Comparison of ENCODE assay signal across 7 mouse cellular contexts in genomic region chr2:65238171-65238963, GRCm38 (mm10). TPM values are rescaled to one million over a fixed set of nuclear protein-coding genes. Genes with fewer than 3 reads are reported as not detected.
DNase-seq lines count a peak whose midpoint lies in the region; ATAC-seq lines count a peak whose summit lies in the region.

No protein-coding gene starts in this region.

- peak; percentile 85 for ATAC-seq in embryonic facial prominence, embryonic 12.5 days (ENCODE audit: insufficient number of reproducible peaks, insufficient read depth, low FRiP score, low TSS enrichment)
- peak; percentile 86 for ATAC-seq in midbrain, embryonic 16.5 days

- under 1% methylated on average over 86 of the region's 114 CpGs for WGBS in embryonic facial prominence, embryonic 12.5 days
- WGBS in heart, embryonic 10.5 days: under 1% methylated on average over 87 of the region's 114 CpGs
- WGBS in midbrain, embryonic 16.5 days: under 1% methylated on average over 73 of the region's 114 CpGs

- H3K9me3 ChIP-seq in embryonic facial prominence, embryonic 12.5 days: no peaks in the 10 kb centered on the region
- no peaks in the 10 kb centered on the region for H3K9me3 ChIP-seq in heart, embryonic 10.5 days
- H3K9me3 ChIP-seq in midbrain, embryonic 16.5 days (replicated peaks; ENCODE audit: control insufficient read depth, low read length, poor library complexity, severe bottlenecking): no peaks in the 10 kb centered on the region

- H3K4me1 ChIP-seq in embryonic facial prominence, embryonic 12.5 days: 0 out of 2 replicates have a peak, but pooled peaks cover 7% of the 10 kb centered on the region
- peaks cover 20% of the 10 kb centered on the region; the same call in 1 of the 2 replicates for H3K4me1 ChIP-seq in heart, embryonic 10.5 days
- peaks cover 10% of the 10 kb centered on the region; the same call in 1 of the 2 replicates for H3K4me1 ChIP-seq in midbrain, embryonic 16.5 days (ENCODE audit: control insufficient read depth, insufficient read depth, low read length)

- DNase-seq in adrenal gland, postnatal 25 days: peak; percentile 92
- peak; percentile 89 for DNase-seq in heart, embryonic 10.5 days (ENCODE audit: low spot score)
- DNase-seq in kidney, adult 9 months: peak; percentile 93
- DNase-seq in liver: peak; percentile 72
- DNase-seq in spleen, postnatal 14 days (ENCODE audit: low spot score in 2 of 2): peak; percentile 36 to 47

- peak overlapping the region; percentile 66 for H3K9ac ChIP-seq in embryonic facial prominence, embryonic 12.5 days
- peak overlapping the region; percentile 67 for H3K9ac ChIP-seq in midbrain, embryonic 16.5 days (ENCODE audit: low read depth, low read length)

- H3K27ac ChIP-seq in embryonic facial prominence, embryonic 12.5 days: peak overlapping the region; percentile 46
- H3K27ac ChIP-seq in heart, embryonic 10.5 days: peak overlapping the region; percentile 96
- H3K27ac ChIP-seq in midbrain, embryonic 16.5 days (ENCODE audit: low read length): 0 out of 2 replicates have a peak overlapping the region, but pooled peaks have one; percentile 38

- H3K4me2 ChIP-seq in embryonic facial prominence, embryonic 12.5 days (replicated peaks): peak overlapping the region; percentile 96
- H3K4me2 ChIP-seq in midbrain, embryonic 16.5 days (ENCODE audit: low read length): peak overlapping the region; percentile 98

- peaks cover 17% of the 10 kb centered on the region for H3K27me3 ChIP-seq in embryonic facial prominence, embryonic 12.5 days
- no peaks in the 10 kb centered on the region for H3K27me3 ChIP-seq in heart, embryonic 10.5 days (ENCODE audit: insufficient read depth, poor library complexity, severe bottlenecking)
- peaks cover 5% of the 10 kb centered on the region for H3K27me3 ChIP-seq in midbrain, embryonic 16.5 days (ENCODE audit: control insufficient read depth, insufficient read depth, low read depth, low read length)

- no peaks in the 10 kb centered on the region for H3K36me3 ChIP-seq in embryonic facial prominence, embryonic 12.5 days
- H3K36me3 ChIP-seq in heart, embryonic 10.5 days: no peaks in the 10 kb centered on the region
- no peaks in the 10 kb centered on the region for H3K36me3 ChIP-seq in midbrain, embryonic 16.5 days (ENCODE audit: control insufficient read depth, insufficient read depth, low read length)

- peak overlapping the region; percentile 70 for H3K4me3 ChIP-seq in embryonic facial prominence, embryonic 12.5 days
- H3K4me3 ChIP-seq in heart, embryonic 10.5 days: peak overlapping the region; percentile 81
- H3K4me3 ChIP-seq in midbrain, embryonic 16.5 days (ENCODE audit: low read depth, low read length): peak overlapping the region; percentile 76

RNA-seq across cellular contexts. Expression of gene Cobll1, which starts 0.8 kb away (rescaled TPM):
- total RNA-seq in adrenal gland, postnatal 25 days (2021): 274 and 367 TPM in 2 replicates
- polyA plus RNA-seq in embryonic facial prominence, embryonic 12.5 days (2016; fragmentation: Nextera tagmentation; extraction: Ambion mirVana): 3.2 and 3.3 TPM in 2 replicates
- 9.8 and 13.9 TPM in 2 replicates for polyA plus RNA-seq in heart, embryonic 10.5 days (2016; fragmentation: Nextera tagmentation; extraction: Ambion mirVana)
- 2.9 and 3.3 TPM in 2 replicates for polyA plus RNA-seq in midbrain, embryonic 16.5 days (2015; fragmentation: Nextera tagmentation; extraction: Ambion mirVana)

Comparison
In these comparisons a context has a peak if more than half of its experiments do, and no peak if none do; other contexts are left out.
1. Peak in every context shown above with its lines: DNase-seq, ATAC-seq, H3K4me3 ChIP-seq and H3K27ac ChIP-seq.
2. DNase-seq: peak in every context shown above with its lines; median percentile 93 in kidney, adult 9 months; 92 in adrenal gland, postnatal 25 days; 89 in heart, embryonic 10.5 days; 72 in liver; 42 in spleen, postnatal 14 days.
3. H3K27ac ChIP-seq: peak in every context shown above with its lines; median percentile 96 in heart, embryonic 10.5 days; 46 in embryonic facial prominence, embryonic 12.5 days; 38 in midbrain, embryonic 16.5 days.